Mouse (Mus musculus) naive thymus-derived CD4-positive, alpha-beta T cell, adult 5 months (primary cell): Measurements from ENCODE around the gene Snx1. TPM values are rescaled to one million over a fixed set of nuclear protein-coding genes. Genes with fewer than 3 reads are reported as not detected.

Source experiments
- polyA plus RNA-seq: library from polyadenylated mRNA; unstranded; fragments of 100-300 nt; shearing (Covaris generic); gene quantifications from one replicate; pipeline ENCODE4 v1.2.1, GENCODE M21; 2017

Snx1 gene
- polyA plus RNA-seq, result 120 TPM

GRCm38 (mm10) chr9:66126456-66127192 is at the start of gene Snx1, which contains the start of gene Ciao2a:
Snx1 (minus strand) TSS chr9:66126587.
Ciao2a (plus strand) TSS chr9:66126611.

DNA sequence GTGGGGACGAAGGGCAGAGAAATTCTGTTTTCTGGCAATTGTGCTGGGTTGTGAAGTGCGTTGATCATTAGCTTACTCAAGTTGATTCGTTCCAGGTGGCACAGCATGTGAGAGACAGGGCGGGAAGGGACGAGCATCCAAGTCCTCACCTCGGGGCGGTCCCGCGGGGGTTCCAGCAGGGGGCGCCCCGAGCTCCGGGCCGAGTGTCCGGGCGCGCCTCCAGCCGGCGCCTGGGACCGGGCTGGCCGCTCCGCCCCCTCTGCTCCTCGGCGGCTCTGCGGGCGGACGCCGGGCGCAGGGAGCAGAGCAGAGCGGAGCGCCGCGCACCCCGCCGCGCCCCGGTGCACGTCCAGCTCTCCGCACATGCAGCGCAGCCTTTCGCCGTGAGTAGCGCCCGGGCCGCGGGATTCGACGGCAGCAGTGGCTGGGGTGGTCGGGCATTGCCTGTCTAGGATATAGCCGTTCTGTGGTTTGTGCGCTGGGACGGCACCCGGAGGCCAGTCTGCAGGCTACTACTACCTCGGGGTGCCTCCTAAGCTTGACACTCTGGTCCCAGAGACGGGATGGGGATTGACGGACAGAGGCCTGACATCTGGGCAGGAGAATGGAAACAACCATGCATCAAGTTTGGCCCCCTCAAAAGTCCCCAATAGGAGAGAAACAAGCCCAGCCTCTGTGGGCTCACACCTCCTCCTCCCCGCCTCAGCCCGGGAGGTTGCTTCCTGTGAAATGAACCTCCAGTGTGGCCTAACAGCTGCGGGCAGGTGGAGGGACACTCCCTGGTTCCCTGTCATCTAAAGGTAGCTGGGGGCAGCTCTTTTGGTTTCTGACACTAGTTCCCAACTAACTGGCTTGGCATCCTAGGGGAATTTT is 31.8 kb upstream of the Snx1 start, which contains the start of gene Dapk2:
TSS of gene Dapk2 (plus strand) at position 266 of the 873 bp plus-strand sequence.

DNA sequence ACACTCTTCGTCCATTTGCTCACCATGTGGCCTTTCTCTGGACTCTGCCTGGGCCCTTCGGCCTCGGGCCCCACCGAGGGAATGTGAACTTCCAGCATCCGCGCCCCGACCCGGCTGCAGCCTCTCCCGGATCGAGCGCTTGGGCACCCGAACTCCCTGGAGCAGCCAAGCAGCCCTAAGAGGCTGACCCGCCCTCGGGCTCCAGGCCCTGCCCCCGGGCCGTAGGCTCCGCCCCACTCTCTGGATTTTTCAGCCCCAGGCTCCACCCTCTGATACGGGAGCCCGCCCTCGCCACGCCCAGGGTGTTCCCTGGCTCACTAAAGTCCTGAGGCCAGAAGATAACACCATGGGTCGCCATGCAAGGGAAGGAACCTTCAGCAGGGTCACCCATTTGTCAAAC is 56.8 kb downstream of the Snx1 start, which contains the start of gene Snx22:
TSS of gene Snx22 (minus strand) at position 137 of the 400 bp plus-strand sequence.

GRCm38 (mm10) chr9:66059583-66060307 is 66.6 kb downstream of the Snx1 start, which contains the start of gene Ppib:
Ppib (plus strand) TSS chr9:66060222.

Other genes starting within 250 kb of the Snx1 start
- 0.15 TPM for gene Pclaf, start 236.3 kb downstream of the Snx1 start, polyA plus RNA-seq
- gene Trip4, start 217.8 kb downstream of the Snx1 start, polyA plus RNA-seq, result 23.4 TPM
- gene Csnk1g1, start 217.7 kb downstream of the Snx1 start, polyA plus RNA-seq, result 38.5 TPM
- gene Ppib, start 66.4 kb downstream of the Snx1 start, polyA plus RNA-seq, result 180 TPM
- 0.58 TPM for gene Snx22, start 56.9 kb downstream of the Snx1 start, polyA plus RNA-seq
- gene Ciao2a, start within 50 bp of the Snx1 start, polyA plus RNA-seq, result 66.5 TPM
- not detected for gene Dapk2, start 31.6 kb upstream of the Snx1 start, polyA plus RNA-seq
- 52.6 TPM for gene Herc1, start 223.9 kb upstream of the Snx1 start, polyA plus RNA-seq